Mouse (Mus musculus) spleen, adult 2 months (tissue): Measurements from ENCODE around the gene Scn7a.

Experiments
- CTCF ChIP-seq: fragments of 200-500 bp; IDR thresholded peaks from 2 replicates; pipeline ENCODE4 v1.5.1; 2011; ENCODE audit warnings: mild to moderate bottlenecking, inconsistent platforms; ENCODE audit not compliant: insufficient read depth, insufficient read length, insufficient replicate concordance; ENCODE audit errors: extremely low read depth
- POLR2A ChIP-seq: fragments of 200-500 bp; IDR thresholded peaks from 2 replicates; pipeline ENCODE4 v1.6.1; 2011; ENCODE audit warnings: low read depth, low read length, inconsistent platforms

GRCm38 (mm10) chr2:66784765-66785164 is at the start of gene Scn7a:
- TF ChIP-seq CTCF (no peak), POLR2A (no peak)
